28 mouse cellular contexts compared by ENCODE assay signal in the genomic region with DNA sequence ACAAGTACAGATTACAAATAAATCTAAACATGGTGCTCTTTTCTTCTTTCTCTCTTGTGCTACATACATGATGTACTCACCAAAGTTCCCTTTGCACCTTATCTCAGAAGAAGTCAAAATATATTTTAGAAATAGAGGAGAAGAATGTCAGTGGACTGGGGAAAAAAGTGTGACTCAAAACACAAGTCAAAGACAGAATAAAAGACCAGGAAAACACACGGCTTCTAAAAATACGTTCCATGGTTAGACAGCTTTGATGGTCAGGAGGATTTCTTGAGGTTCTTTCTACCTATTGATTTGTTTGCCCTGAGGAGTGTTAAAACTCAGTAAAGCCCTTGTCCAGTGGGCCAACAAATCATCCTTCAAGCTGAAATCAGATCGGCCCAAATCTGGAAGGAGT.
"Had no signal": no experiment of that assay in that cellular context is flagged by ENCODE, and none has a peak within 500 bp of the region (broad histone marks: within the 10 kb centered on the region; RNA-seq: fewer than 3 reads in every experiment).

No protein-coding gene starts in this region.

- H3K4me2 ChIP-seq: embryonic facial prominence, embryonic 12.5 days; embryonic facial prominence, embryonic 13.5 days; embryonic facial prominence, embryonic 15.5 days; forebrain, embryonic 12.5 days; forebrain, embryonic 13.5 days; forebrain, embryonic 15.5 days had no signal

- H3K27me3 ChIP-seq: embryonic facial prominence, embryonic 12.5 days; embryonic facial prominence, embryonic 13.5 days; embryonic facial prominence, embryonic 15.5 days; forebrain, embryonic 12.5 days; forebrain, embryonic 13.5 days; forebrain, embryonic 15.5 days had no signal

- DNase-seq: cerebellum, adult 8-10 months; cerebellum, adult 9-10 months; cerebellum, adult 9-11 months; cerebellum, postnatal 10 days; cerebellum, postnatal 14 days; cerebellum, postnatal 25 days; cerebellum, postnatal 36 days; embryo, embryonic 11 days; forebrain, postnatal 0 days; gastrocnemius, adult 2 months; gastrocnemius, postnatal 10 days; gastrocnemius, postnatal 14 days; gastrocnemius, postnatal 25 days; gastrocnemius, postnatal 36 days; heart, adult 11 months; heart, adult 18-20 months; heart, adult 2 months had no signal

- H3K36me3 ChIP-seq: embryonic facial prominence, embryonic 10.5 days; embryonic facial prominence, embryonic 12.5 days; embryonic facial prominence, embryonic 13.5 days; embryonic facial prominence, embryonic 15.5 days; forebrain, embryonic 10.5 days; forebrain, embryonic 12.5 days; forebrain, embryonic 15.5 days had no signal

- H3K9me3 ChIP-seq: embryonic facial prominence, embryonic 10.5 days; embryonic facial prominence, embryonic 12.5 days; embryonic facial prominence, embryonic 13.5 days; embryonic facial prominence, embryonic 15.5 days; forebrain, embryonic 10.5 days; forebrain, embryonic 12.5 days; forebrain, embryonic 13.5 days; forebrain, embryonic 15.5 days had no signal

- H3K9ac ChIP-seq: embryonic facial prominence, embryonic 12.5 days; embryonic facial prominence, embryonic 13.5 days; embryonic facial prominence, embryonic 15.5 days; forebrain, embryonic 12.5 days; forebrain, embryonic 13.5 days; forebrain, embryonic 15.5 days; forebrain, postnatal 0 days had no signal

- H3K27ac ChIP-seq: embryonic facial prominence, embryonic 10.5 days; embryonic facial prominence, embryonic 12.5 days; embryonic facial prominence, embryonic 13.5 days; embryonic facial prominence, embryonic 15.5 days; forebrain, embryonic 10.5 days; forebrain, embryonic 12.5 days; forebrain, embryonic 13.5 days; forebrain, embryonic 15.5 days; gastrocnemius, adult 2 months; heart, adult 2 months had no signal

- ATAC-seq: forebrain, embryonic 13.5 days; forebrain, embryonic 14.5 days; forebrain, embryonic 15.5 days; forebrain, embryonic 16.5 days; forebrain, postnatal 0 days had no signal

- H3K4me1 ChIP-seq: embryonic facial prominence, embryonic 10.5 days; embryonic facial prominence, embryonic 12.5 days; embryonic facial prominence, embryonic 13.5 days; embryonic facial prominence, embryonic 15.5 days; forebrain, embryonic 10.5 days; forebrain, embryonic 12.5 days; forebrain, embryonic 13.5 days; forebrain, embryonic 15.5 days had no signal

- H3K4me3 ChIP-seq: embryonic facial prominence, embryonic 10.5 days; embryonic facial prominence, embryonic 12.5 days; embryonic facial prominence, embryonic 13.5 days; embryonic facial prominence, embryonic 15.5 days; erythroblast, embryonic 14.5 days; forebrain, embryonic 10.5 days; forebrain, embryonic 12.5 days; forebrain, embryonic 13.5 days; forebrain, embryonic 15.5 days; gastrocnemius, adult 2 months; heart, adult 2 months had no signal
